ENCODE assay signal across 12 mouse cellular contexts in genomic region chr17:31703276-31703980, GRCm38 (mm10). TPM values are rescaled to one million over a fixed set of nuclear protein-coding genes. Genes with fewer than 3 reads are reported as not detected.
A peak's percentile ranks its signal among the peaks of the same experiment; 100 is the strongest.
DNase-seq lines count a peak whose midpoint lies in the region; ATAC-seq and TF ChIP-seq lines count a peak whose summit lies in the region.
"Had no signal": no experiment of that assay in that cellular context is flagged by ENCODE, and none has a peak within 500 bp of the region (broad histone marks: within the 10 kb centered on the region; RNA-seq: fewer than 3 reads in every experiment).

No protein-coding gene starts in this region.

- no peaks in the 10 kb centered on the region for H3K36me3 ChIP-seq in lung, embryonic 16.5 days (ENCODE audit: control insufficient read depth, insufficient read depth, low read length)
- H3K36me3 ChIP-seq in stomach, postnatal 0 days (ENCODE audit: control insufficient read depth, insufficient read depth, low read length), result no peaks in the 10 kb centered on the region
- H3K36me3 ChIP-seq in hindbrain, embryonic 16.5 days (ENCODE audit: control insufficient read depth, insufficient read depth, low read length), result no peaks in the 10 kb centered on the region
- H3K36me3 ChIP-seq: hindbrain, embryonic 15.5 days; midbrain, embryonic 12.5 days had no signal

- intact Hi-C loops in heart, postnatal 10 days (cut with DNase I), result loop anchor here (5.0 kb wide), 1 partner anchor 44 kb away; no protein-coding TSS in a partner anchor

- WGBS in lung, embryonic 16.5 days, result 69% methylated on average over 6 of the region's 6 CpGs
- WGBS in stomach, postnatal 0 days, result 57% methylated on average over 6 of the region's 6 CpGs
- WGBS in hindbrain, embryonic 16.5 days, result 83% methylated on average over 6 of the region's 6 CpGs

- H3K27me3 ChIP-seq in lung, embryonic 16.5 days (ENCODE audit: control insufficient read depth, insufficient read depth, low read depth, low read length), result no peaks in the 10 kb centered on the region
- H3K27me3 ChIP-seq in stomach, postnatal 0 days (ENCODE audit: control insufficient read depth, insufficient read depth, low read length), result no peaks in the 10 kb centered on the region
- H3K27me3 ChIP-seq in hindbrain, embryonic 16.5 days (replicated peaks; ENCODE audit: control insufficient read depth, insufficient read depth, low read length), result no peaks in the 10 kb centered on the region
- H3K27me3 ChIP-seq: hindbrain, embryonic 15.5 days; midbrain, embryonic 12.5 days had no signal

- H3K9ac ChIP-seq in lung, embryonic 16.5 days (ENCODE audit: low read length), result no peak overlapping the region
- H3K9ac ChIP-seq in stomach, postnatal 0 days (ENCODE audit: low read length), result no peak overlapping the region
- H3K9ac ChIP-seq in hindbrain, embryonic 16.5 days (ENCODE audit: low read depth, low read length), result no peak overlapping the region
- H3K9ac ChIP-seq: hindbrain, embryonic 15.5 days; midbrain, embryonic 12.5 days had no signal

- ATAC-seq in lung, embryonic 16.5 days (ENCODE audit: low read depth), result 0 out of 2 replicates have a peak, but pooled peaks have one; percentile 41
- no peak for ATAC-seq in stomach, postnatal 0 days (ENCODE audit: low FRiP score, low TSS enrichment)
- ATAC-seq in hindbrain, embryonic 16.5 days, result no peak
- ATAC-seq: activated CD4-positive, CD25-positive, alpha-beta regulatory T cell, adult 4 months had no signal

- no peaks in the 10 kb centered on the region for H3K4me1 ChIP-seq in lung, embryonic 16.5 days (replicated peaks; ENCODE audit: control insufficient read depth, insufficient read depth, low read length)
- H3K4me1 ChIP-seq in stomach, postnatal 0 days (replicated peaks; ENCODE audit: control insufficient read depth, insufficient read depth), result no peaks in the 10 kb centered on the region
- H3K4me1 ChIP-seq in hindbrain, embryonic 16.5 days (ENCODE audit: control insufficient read depth, insufficient read depth, low read depth, low read length), result peaks cover 13% of the 10 kb centered on the region
- H3K4me1 ChIP-seq: midbrain, embryonic 12.5 days had no signal

- no peak overlapping the region for H3K4me2 ChIP-seq in lung, embryonic 16.5 days (ENCODE audit: low read depth, low read length)
- no peak overlapping the region for H3K4me2 ChIP-seq in stomach, postnatal 0 days (replicated peaks; ENCODE audit: low read depth)
- no peak overlapping the region for H3K4me2 ChIP-seq in hindbrain, embryonic 16.5 days (ENCODE audit: low read length)
- H3K4me2 ChIP-seq: hindbrain, embryonic 15.5 days; midbrain, embryonic 12.5 days had no signal

- peak; percentile 67 for DNase-seq in kidney, adult 11 months
- no peak for DNase-seq in kidney, postnatal 4 days
- peak; percentile 75 for DNase-seq in adrenal gland, postnatal 14 days
- DNase-seq in heart, postnatal 10 days, result peak; percentile 60 to 70
- DNase-seq in stomach, postnatal 0 days (ENCODE audit: low spot score), result no peak
- DNase-seq in layer of hippocampus, adult 9-11 months, result no peak
- DNase-seq: thymus, adult 2 months had no signal

- no peak overlapping the region for H3K27ac ChIP-seq in lung, embryonic 16.5 days (ENCODE audit: low read length)
- no peak overlapping the region for H3K27ac ChIP-seq in stomach, postnatal 0 days (replicated peaks)
- H3K27ac ChIP-seq in hindbrain, embryonic 16.5 days (ENCODE audit: low read depth, low read length), result no peak overlapping the region
- H3K27ac ChIP-seq: hindbrain, embryonic 15.5 days; midbrain, embryonic 12.5 days had no signal

- H3K9me3 ChIP-seq in lung, embryonic 16.5 days (ENCODE audit: control insufficient read depth, low read length), result no peaks in the 10 kb centered on the region
- no peaks in the 10 kb centered on the region for H3K9me3 ChIP-seq in stomach, postnatal 0 days (ENCODE audit: control insufficient read depth, low read length)
- no peaks in the 10 kb centered on the region for H3K9me3 ChIP-seq in hindbrain, embryonic 16.5 days (ENCODE audit: control insufficient read depth, low read length)
- H3K9me3 ChIP-seq: hindbrain, embryonic 15.5 days; midbrain, embryonic 12.5 days had no signal

- H3K4me3 ChIP-seq in lung, embryonic 16.5 days (ENCODE audit: low read length), result no peak overlapping the region
- H3K4me3 ChIP-seq in stomach, postnatal 0 days (ENCODE audit: low read depth, low read length), result no peak overlapping the region
- H3K4me3 ChIP-seq in hindbrain, embryonic 16.5 days (ENCODE audit: low read length), result no peak overlapping the region
- H3K4me3 ChIP-seq: hindbrain, embryonic 15.5 days; midbrain, embryonic 12.5 days had no signal

- no peak for TF ChIP-seq EP300 in stomach, postnatal 0 days (optimal IDR thresholded peaks at IDR 0.05)

- TF ChIP-seq CTCF in stomach, postnatal 0 days (IDR thresholded peaks at IDR 0.05; ENCODE audit: low read depth), result no peak

RNA-seq across cellular contexts. Expression of gene Cryaa, which starts 25.8 kb away (rescaled TPM):
- not detected in 2 replicates for total RNA-seq in adrenal gland, postnatal 14 days (2021)
- total RNA-seq in heart, postnatal 10 days (2021), result not detected
- polyA plus RNA-seq in lung, embryonic 16.5 days (2015; fragmentation: Nextera tagmentation; extraction: Ambion mirVana), result 0.36 and 0.44 TPM in 2 replicates
- 0.12 and 0.24 TPM in 2 replicates for polyA plus RNA-seq in stomach, postnatal 0 days (2015; fragmentation: Nextera tagmentation; extraction: Ambion mirVana)
- polyA plus RNA-seq in hindbrain, embryonic 16.5 days (2015; fragmentation: Nextera tagmentation; extraction: Ambion mirVana), result 0.46 and 0.80 TPM in 2 replicates
- polyA plus RNA-seq: activated CD4-positive, CD25-positive, alpha-beta regulatory T cell, adult 4 months; midbrain, embryonic 12.5 days had no signal

RNA-seq across cellular contexts. Expression of gene U2af1, which starts 44.7 kb away (rescaled TPM):
- total RNA-seq in adrenal gland, postnatal 14 days (2021), result 144 and 165 TPM in 2 replicates
- total RNA-seq in heart, postnatal 10 days (2021), result 100 to 1,000 TPM; 111 TPM
- polyA plus RNA-seq in lung, embryonic 16.5 days (2015; fragmentation: Nextera tagmentation; extraction: Ambion mirVana), result 307 and 308 TPM in 2 replicates
- polyA plus RNA-seq in stomach, postnatal 0 days (2015; fragmentation: Nextera tagmentation; extraction: Ambion mirVana), result 155 and 161 TPM in 2 replicates
- 158 and 175 TPM in 2 replicates for polyA plus RNA-seq in hindbrain, embryonic 16.5 days (2015; fragmentation: Nextera tagmentation; extraction: Ambion mirVana)

Comparison
In these comparisons a context has a peak if more than half of its experiments do, and no peak if none do; other contexts are left out.
1. DNase-seq: peak in kidney, adult 11 months (single experiment), adrenal gland, postnatal 14 days (single experiment) and heart, postnatal 10 days (2 of 2); none in kidney, postnatal 4 days (0 of 2), stomach, postnatal 0 days (single experiment) and layer of hippocampus, adult 9-11 months (single experiment).